Mouse (Mus musculus) gastrocnemius, adult 8-10 months (tissue): ENCODE results near the gene Chn1. TPM values are rescaled to one million over a fixed set of nuclear protein-coding genes. Genes with fewer than 3 reads are reported as not detected.

Source experiments
- DNase-seq, 2 experiments: peaks; one replicate each; pipeline ENCODE4 v3.0.0; 2022; ENCODE audit warnings: low spot score in 2 of 2
- total RNA-seq, 4 experiments: library from RNA; stranded (reverse); gene quantifications; 2 replicates each; pipeline ENCODE4 v1.2.4; 2022

Gene Chn1
- total RNA-seq, 4 experiments from 2014 or later, result 1.7 to 4.8 (median 3.3) TPM

GRCm38 (mm10) chr2:73637688-73638087 lies 137.5 kb downstream of the Chn1 start:
- DNase-seq, result no peak

DNA sequence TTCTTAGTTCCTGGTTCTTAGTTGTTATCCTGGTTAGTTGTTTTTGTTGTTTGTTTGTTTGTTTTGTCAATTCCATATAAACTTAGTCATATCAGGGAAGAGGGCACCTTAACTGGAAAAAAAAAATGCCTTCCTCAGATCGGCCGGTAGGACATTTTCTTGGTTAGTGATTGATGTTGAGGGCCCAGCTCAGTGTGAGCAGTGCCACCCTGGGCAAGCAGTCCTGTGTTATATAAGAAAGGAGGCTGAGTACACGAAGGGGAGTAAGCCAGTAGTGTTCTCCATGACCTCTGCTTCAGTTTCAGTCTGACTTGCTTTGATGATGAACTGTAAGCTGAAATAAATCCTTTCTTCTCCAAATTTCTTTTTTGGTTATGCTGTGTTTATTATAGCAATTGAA lies 138.8 kb downstream of the Chn1 start:
- DNase-seq, result no peak

DNA sequence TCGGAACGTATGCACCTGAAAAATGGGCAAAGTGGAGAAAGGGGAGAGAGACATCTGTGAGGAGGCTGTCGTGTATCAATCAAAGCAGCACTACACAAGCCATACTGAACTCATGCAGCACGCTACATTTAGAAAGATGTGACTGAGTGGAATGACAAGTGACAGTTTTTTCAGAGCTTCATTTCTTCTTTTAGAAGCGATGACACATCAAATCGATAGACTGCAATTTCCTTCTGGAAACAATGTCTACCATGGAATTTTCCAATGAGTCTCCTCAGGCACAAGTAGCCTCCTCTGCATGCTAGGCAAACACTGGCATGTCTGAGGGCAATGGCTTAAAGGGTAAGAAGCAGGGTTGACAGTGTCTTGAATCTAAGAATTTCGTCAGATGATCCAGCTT lies 143.3 kb downstream of the Chn1 start:
- DNase-seq, result no peak

GRCm38 (mm10) chr2:73618486-73619052 lies 156.6 kb downstream of the Chn1 start:
- no peak for DNase-seq

- no peak for DNase-seq
Measured at GRCm38 (mm10) chr2:73616434-73617057, 158.6 kb downstream of the Chn1 start.

- no peak for DNase-seq
Measured at GRCm38 (mm10) chr2:73615456-73615855, 159.7 kb downstream of the Chn1 start.

DNA sequence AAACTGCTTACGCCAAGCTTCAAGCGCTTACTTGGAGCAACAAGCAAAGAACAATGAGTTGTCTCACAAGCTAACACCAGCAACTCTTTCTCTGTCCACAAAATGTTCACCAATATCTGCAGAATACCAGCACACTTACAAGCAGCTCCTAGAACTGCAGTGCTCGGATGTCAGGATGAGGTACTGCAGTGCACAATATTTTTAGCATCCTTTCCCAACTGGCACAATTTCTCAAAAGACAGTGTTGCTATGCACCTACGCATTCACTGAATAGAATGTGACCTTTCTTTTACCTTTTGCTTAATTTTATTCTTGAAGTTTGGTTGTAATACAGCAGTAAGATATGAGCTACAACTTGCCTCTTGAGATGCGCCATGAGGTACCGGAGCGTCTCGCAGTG lies 160.8 kb downstream of the Chn1 start:
- no peak for DNase-seq

GRCm38 (mm10) chr2:73612941-73613340 lies 162.2 kb downstream of the Chn1 start:
- no peak for DNase-seq

GRCm38 (mm10) chr2:73612367-73612914 lies 162.7 kb downstream of the Chn1 start:
- DNase-seq, result no peak

DNA sequence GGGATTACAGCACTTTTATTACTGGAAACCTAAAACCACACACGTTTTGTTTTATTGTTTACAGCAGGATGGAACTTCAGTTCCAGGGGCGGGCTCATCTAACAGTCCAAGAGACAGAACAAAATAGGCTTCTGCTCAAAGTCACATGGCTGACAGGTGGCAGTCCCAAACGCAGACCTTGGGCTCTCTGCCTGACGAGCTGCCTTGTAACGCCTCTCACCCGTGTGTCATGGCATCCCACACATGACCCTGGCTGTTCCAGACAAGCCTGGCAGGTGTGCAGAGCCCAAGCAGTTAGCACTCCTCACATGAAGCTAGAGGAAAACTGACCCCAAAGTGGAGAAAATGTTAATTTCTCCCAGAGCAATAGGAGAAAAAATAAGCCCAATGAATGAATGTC lies 163.3 kb downstream of the Chn1 start:
- DNase-seq, result no peak

- no peak for DNase-seq
Measured at GRCm38 (mm10) chr2:73609724-73610210, 165.4 kb downstream of the Chn1 start.

- DNase-seq, result no peak
Measured at GRCm38 (mm10) chr2:73609067-73609723, 166.0 kb downstream of the Chn1 start.

DNA sequence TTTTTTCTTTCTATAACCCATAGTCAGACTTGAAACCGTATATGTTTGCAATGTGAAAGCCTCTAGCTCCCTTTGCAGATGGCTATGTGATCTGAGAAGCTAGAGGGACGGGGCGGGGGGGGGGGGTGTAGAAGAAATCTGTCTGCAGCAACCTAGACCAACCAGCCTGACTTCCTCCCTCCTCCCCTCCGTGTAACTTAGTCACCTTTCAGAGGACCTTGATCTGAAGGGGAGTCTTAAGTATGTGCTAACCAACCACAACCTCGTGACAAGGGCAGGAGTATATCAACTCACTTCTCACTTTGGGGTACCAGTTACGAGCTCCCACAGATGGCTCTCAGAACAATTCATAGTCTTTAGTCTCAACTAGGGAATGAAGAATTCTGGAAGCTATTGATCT lies 166.8 kb downstream of the Chn1 start:
- no peak for DNase-seq

- no peak for DNase-seq
Measured at GRCm38 (mm10) chr2:73607609-73608008, 167.5 kb downstream of the Chn1 start.

- no peak for DNase-seq
Measured at GRCm38 (mm10) chr2:73607146-73607545, 168.0 kb downstream of the Chn1 start.

DNA sequence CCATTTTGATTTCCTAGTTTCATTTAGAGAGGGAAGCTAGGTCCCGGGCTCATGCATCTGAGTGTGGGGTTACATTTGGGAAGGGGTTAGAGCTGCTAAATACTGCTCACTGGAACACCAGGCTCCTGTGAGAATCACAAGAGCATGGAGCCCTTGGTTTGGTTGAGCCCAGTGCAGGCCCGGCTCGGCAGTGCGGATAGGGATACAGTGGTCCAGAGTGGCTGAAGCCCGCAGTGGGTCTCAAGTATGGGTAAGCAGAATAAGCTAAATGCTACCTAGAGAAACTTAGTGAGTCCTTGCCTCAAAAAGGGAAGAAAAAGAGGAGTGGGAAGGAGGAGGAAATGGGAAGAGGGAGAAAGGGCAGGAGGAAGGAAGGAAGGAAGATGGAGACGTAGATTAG lies 168.5 kb downstream of the Chn1 start:
- no peak for DNase-seq

DNA sequence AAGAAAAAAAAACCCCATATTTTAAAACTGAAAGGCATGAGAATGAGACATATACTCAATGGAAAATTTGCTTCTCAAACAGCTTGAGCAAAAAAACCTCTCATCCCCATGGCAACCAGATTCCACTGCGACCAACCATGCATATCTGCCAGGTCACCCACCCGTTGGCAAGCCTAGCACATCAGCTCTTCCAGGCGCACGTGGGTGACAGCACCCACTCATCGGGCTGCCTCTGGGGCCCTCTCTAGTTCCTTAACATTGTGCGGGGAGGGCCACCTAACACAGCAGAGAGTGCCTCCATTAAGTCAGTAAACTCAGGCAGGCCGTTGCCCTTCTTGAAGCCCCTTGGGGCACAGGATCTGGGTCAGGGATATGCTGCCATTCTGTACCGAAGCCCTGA lies 170.1 kb downstream of the Chn1 start:
- DNase-seq, result no peak

DNA sequence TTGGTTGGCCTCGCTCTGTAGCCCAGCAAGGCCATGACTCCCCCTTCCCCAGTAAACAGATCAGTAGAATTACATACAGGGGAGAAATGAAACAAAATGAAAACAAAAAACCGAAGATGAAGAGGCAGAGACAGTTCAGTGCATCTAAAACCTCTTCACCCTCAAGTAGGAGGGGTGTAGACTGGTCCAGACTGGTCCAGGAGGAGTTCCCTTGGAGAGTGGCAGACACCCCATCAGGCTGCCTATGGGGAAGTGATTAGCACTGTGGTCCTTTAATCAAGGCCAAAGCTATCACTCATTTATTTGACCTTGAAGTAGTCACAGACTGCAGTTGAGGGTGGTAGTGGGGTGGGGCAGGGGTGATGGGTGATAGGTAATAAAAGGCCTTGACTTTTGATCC lies 170.6 kb downstream of the Chn1 start:
- DNase-seq, result no peak

DNA sequence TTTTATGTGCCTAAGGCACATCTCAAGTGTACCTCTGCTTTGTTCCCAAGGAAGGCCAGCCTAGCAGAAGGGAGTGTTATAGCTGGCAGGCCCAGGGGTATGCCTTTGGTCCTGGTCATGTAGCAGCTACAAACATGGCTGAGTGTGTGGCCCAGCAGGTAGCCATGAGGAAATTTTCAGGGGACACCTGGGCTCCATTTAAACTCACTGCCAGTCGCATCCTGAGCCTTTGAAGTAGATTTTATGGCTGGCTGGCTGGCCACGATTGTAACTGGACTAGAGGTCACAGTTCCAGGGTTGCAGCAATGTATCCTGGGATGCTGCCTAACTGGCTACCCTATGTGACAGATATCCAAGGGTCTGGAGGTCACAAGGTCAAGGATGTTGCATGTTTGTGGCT lies 174.5 kb downstream of the Chn1 start:
- no peak for DNase-seq

GRCm38 (mm10) chr2:73597772-73598171 lies 177.4 kb downstream of the Chn1 start:
- no peak for DNase-seq

DNA sequence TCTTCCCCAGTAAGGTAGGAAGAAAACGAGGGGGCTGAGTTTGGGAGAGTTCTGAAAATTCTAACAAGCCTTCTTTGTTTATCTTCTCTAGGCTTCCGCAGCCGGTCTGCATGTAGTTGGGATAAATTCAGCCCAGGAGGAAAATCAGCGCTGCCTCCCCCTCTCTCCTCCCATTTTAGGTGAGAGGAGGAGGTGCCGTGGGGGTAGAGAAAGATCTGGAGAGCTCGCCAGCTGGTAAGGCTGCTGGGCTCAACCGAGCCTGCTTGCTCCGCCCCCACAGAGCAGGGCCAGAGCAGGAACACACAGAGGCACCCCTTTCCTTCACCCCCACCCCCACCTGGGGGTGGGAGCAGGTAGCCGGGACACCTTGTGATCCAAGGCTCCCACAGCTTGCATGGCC lies 178.4 kb downstream of the Chn1 start:
- no peak for DNase-seq

DNA sequence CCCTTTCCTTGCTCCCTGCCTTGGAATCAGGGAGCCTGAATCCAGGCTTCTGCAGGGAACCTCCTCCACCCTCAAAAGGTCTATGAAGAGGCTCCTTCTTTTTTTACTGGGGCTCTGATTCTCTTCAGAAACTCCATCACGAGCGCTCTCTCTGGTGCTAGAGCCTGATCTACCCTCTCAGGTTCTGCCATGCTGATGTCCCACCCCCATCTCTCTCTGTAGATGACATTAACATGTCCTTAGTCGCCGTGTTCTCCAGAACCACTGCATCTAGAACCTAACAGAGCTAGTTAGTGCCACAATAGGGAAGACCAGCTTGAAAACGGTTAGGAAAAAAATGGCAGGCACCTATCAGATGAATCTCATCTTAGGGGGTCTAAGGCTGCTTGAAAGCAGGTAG lies 178.8 kb downstream of the Chn1 start:
- DNase-seq, result no peak

DNA sequence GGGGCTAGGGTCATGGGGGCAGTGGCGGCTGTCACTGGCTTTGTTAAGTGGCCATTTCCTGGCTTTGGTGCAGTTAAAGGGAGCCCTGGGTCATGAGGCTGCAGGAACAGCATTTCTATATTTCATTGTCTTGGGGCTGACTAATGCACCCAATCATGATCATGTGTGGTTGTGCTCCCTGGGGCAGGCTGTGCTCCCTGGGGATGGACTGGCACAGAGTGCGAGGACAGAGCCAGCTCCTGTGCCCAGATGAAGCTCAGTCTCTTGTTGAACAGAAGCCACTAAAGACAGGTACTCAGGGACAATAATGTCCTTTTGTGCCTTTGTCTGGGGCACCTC lies 182.1 kb downstream of the Chn1 start:
- no peak for DNase-seq
